Mouse (Mus musculus) embryonic facial prominence, embryonic 11.5 days (tissue): ENCODE results near the gene Pak1. TPM values are rescaled to one million over a fixed set of nuclear protein-coding genes. Genes with fewer than 3 reads are reported as not detected.

Source experiments
- ATAC-seq: fragments of 200-750 bp; cut with Nextera tagmentation; replicated peaks from 2 replicates; pipeline ENCODE4 v1.8.0; 2017; ENCODE audit warnings: low read depth; ENCODE audit not compliant: insufficient number of reproducible peaks, low FRiP score, low TSS enrichment
- DNase-seq: peaks from one replicate; pipeline ENCODE4 v3.0.0-alpha.2; 2015; ENCODE audit warnings: low spot score
- H3K27ac ChIP-seq: fragments of 300-500 bp; sonication (generic); replicated peaks from 2 replicates; pipeline ENCODE4 v1.5.1; 2014; ENCODE audit warnings: mild to moderate bottlenecking, low read depth, low read length, control low read depth
- H3K27me3 ChIP-seq: fragments of 300-500 bp; sonication (generic); 2 replicates; pipeline ENCODE4 v1.6.1; 2014; ENCODE audit warnings: mild to moderate bottlenecking, low read length, moderate library complexity, mixed read lengths; ENCODE audit not compliant: control insufficient read depth, insufficient read depth
- H3K36me3 ChIP-seq: fragments of 300-500 bp; sonication (generic); replicated peaks from 2 replicates; pipeline ENCODE4 v1.6.1; 2014; ENCODE audit warnings: low read depth, mild to moderate bottlenecking, low read length, moderate library complexity, mixed read lengths; ENCODE audit not compliant: control insufficient read depth, insufficient read depth
- H3K4me1 ChIP-seq: fragments of 300-500 bp; sonication (generic); 2 replicates; pipeline ENCODE4 v1.6.1; 2014; ENCODE audit warnings: low read length, mixed read lengths; ENCODE audit not compliant: control insufficient read depth, insufficient read depth
- H3K4me2 ChIP-seq: fragments of 300-500 bp; sonication (generic); 2 replicates; pipeline ENCODE4 v1.6.1; 2014; ENCODE audit warnings: low read depth, mild to moderate bottlenecking, control low read depth, low read length, moderate library complexity
- H3K4me3 ChIP-seq: fragments of 300-500 bp; sonication (generic); 2 replicates; pipeline ENCODE4 v1.5.1; 2014; ENCODE audit warnings: low read depth, low read length, control low read depth
- H3K9ac ChIP-seq: fragments of 300-500 bp; sonication (generic); replicated peaks from 2 replicates; pipeline ENCODE4 v1.6.1; 2014; ENCODE audit warnings: mild to moderate bottlenecking, control low read depth, low read length
- H3K9me3 ChIP-seq: fragments of 300-500 bp; sonication (generic); replicated peaks from 2 replicates; pipeline ENCODE4 v1.6.1; 2016; ENCODE audit warnings: mild to moderate bottlenecking, low read length, inconsistent platforms, mixed read lengths; ENCODE audit not compliant: control insufficient read depth
- WGBS: fragments of 180-500 bp; shearing (Covaris S2); extraction: QIAGEN DNeasy Blood & Tissue Kit; methylation state at CpG from one replicate; pipeline ENCODE4 v1.1.7; 2014; 5-methylcytosine and 5-hydroxymethylcytosine counted together
- polyA plus RNA-seq: library from polyadenylated mRNA; unstranded; fragments of >200 nt; fragmentation: Nextera tagmentation; extraction: Ambion mirVana; gene quantifications from 2 replicates; pipeline ENCODE4 v1.2.1, GENCODE M21; 2014

The Pak1 gene
- polyA plus RNA-seq, 1 experiment from 2014 or later: 51.4 TPM

GRCm38 (mm10) chr7:97821875-97822274, 33.5 kb downstream of the Pak1 start:
- Histone ChIP-seq H3K4me1 (no peaks in the 10 kb centered on the region), H3K27ac (no peak overlapping the region), H3K27me3 (no peaks in the 10 kb centered on the region), H3K4me3 (no peak overlapping the region), H3K9ac (no peak overlapping the region), H3K9me3 (no peaks in the 10 kb centered on the region), H3K36me3 (no peaks in the 10 kb centered on the region), H3K4me2 (no peak overlapping the region)
- no peak for DNase-seq
- 100% methylated on average over 2 of the region's 2 CpGs for WGBS
- ATAC-seq: no peak

- WGBS: 83% methylated on average over 2 of the region's 2 CpGs
- no peak for DNase-seq
- Histone ChIP-seq H3K4me3 (no peak overlapping the region), H3K27ac (no peak overlapping the region), H3K36me3 (no peaks in the 10 kb centered on the region), H3K4me1 (no peaks in the 10 kb centered on the region), H3K9me3 (no peaks in the 10 kb centered on the region), H3K4me2 (no peak overlapping the region), H3K9ac (no peak overlapping the region), H3K27me3 (no peaks in the 10 kb centered on the region)
- no peak for ATAC-seq
These were observed 40.8 kb downstream of the Pak1 start for GRCm38 (mm10) chr7:97829091-97829490.

DNA sequence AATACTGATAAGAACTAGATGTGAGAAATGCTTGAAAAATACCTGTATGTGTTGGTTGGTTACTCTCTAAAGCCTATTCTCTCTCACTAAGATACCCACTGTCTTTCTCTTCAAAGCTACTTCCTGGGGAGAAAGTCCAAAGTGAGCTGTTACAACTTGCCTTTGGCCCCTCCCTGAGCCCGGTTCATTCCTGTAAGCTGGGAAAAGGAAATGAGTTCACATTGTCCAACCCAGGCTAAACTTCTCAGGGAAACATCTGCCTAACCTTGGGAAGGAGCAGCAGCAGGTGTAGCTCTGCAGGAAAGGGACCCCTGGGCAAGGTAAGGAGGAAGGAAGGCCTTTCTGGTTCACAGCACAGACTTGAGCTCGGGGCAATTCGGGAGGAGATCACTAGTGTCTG, 42.4 kb downstream of the Pak1 start:
- H3K9me3 ChIP-seq: no peaks in the 10 kb centered on the region
- H3K36me3 ChIP-seq: no peaks in the 10 kb centered on the region
- DNase-seq (no peak), ATAC-seq (no peak)
- no peak overlapping the region for H3K4me3 ChIP-seq
- H3K27ac ChIP-seq: no peak overlapping the region
- H3K4me2 ChIP-seq: no peak overlapping the region
- WGBS: 72% methylated on average over 3 of the region's 3 CpGs
- no peaks in the 10 kb centered on the region for H3K4me1 ChIP-seq
- H3K27me3 ChIP-seq: no peaks in the 10 kb centered on the region
- no peak overlapping the region for H3K9ac ChIP-seq

- ATAC-seq (no peak), DNase-seq (no peak)
- Histone ChIP-seq H3K4me3 (no peak overlapping the region), H3K4me1 (no peaks in the 10 kb centered on the region), H3K36me3 (no peaks in the 10 kb centered on the region), H3K27me3 (no peaks in the 10 kb centered on the region), H3K9ac (no peak overlapping the region), H3K4me2 (no peak overlapping the region), H3K27ac (no peak overlapping the region), H3K9me3 (no peaks in the 10 kb centered on the region)
- WGBS: 77% methylated on average over 2 of the region's 2 CpGs
These were observed 44.6 kb downstream of the Pak1 start for GRCm38 (mm10) chr7:97832987-97833386.

DNA sequence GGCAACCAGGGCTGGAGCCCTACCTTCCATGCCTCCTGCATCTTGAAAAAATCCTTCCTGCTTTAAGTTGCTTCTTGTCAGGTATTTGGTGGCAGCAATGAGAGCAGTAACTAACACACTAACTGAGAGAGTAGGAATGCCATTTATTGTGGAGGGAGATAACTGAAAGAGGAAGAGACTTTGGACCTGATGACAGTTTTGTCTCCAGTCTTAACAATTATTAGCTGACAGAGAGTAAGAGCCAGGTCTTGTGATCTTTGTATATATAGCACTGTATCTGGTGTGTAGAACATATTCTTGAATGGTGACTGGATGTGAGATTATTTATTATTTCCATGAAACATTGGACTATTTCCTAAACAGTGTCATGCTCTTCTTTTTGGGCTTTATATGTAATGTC, 50.2 kb downstream of the Pak1 start:
- Histone ChIP-seq H3K4me3 (no peak overlapping the region), H3K27ac (no peak overlapping the region), H3K4me2 (no peak overlapping the region), H3K9ac (no peak overlapping the region), H3K4me1 (no peaks in the 10 kb centered on the region), H3K27me3 (no peaks in the 10 kb centered on the region), H3K9me3 (no peaks in the 10 kb centered on the region), H3K36me3 (no peaks in the 10 kb centered on the region)
- ATAC-seq: no peak
- DNase-seq: no peak

- Histone ChIP-seq H3K27me3 (no peaks in the 10 kb centered on the region), H3K4me1 (no peaks in the 10 kb centered on the region), H3K4me3 (no peak overlapping the region), H3K9ac (no peak overlapping the region), H3K27ac (no peak overlapping the region), H3K36me3 (no peaks in the 10 kb centered on the region), H3K9me3 (no peaks in the 10 kb centered on the region), H3K4me2 (no peak overlapping the region)
- ATAC-seq (no peak), DNase-seq (no peak)
- WGBS: 85% methylated on average over 5 of the region's 5 CpGs
These were observed 53.0 kb downstream of the Pak1 start for GRCm38 (mm10) chr7:97841311-97841710.

- H3K4me3 ChIP-seq: no peak overlapping the region
- WGBS: 65% methylated on average over 2 of the region's 2 CpGs
- no peak for DNase-seq
- ATAC-seq: no peak
- no peaks in the 10 kb centered on the region for H3K27me3 ChIP-seq
- peak overlapping the region; percentile 55; the same call in 1 of the 2 replicates for H3K4me2 ChIP-seq
- H3K9ac ChIP-seq: no peak overlapping the region
- no peak overlapping the region for H3K27ac ChIP-seq
- no peaks in the 10 kb centered on the region for H3K4me1 ChIP-seq
- H3K36me3 ChIP-seq: no peaks in the 10 kb centered on the region
- H3K9me3 ChIP-seq: no peaks in the 10 kb centered on the region
These were observed 54.0 kb downstream of the Pak1 start for GRCm38 (mm10) chr7:97842332-97842731.

DNA sequence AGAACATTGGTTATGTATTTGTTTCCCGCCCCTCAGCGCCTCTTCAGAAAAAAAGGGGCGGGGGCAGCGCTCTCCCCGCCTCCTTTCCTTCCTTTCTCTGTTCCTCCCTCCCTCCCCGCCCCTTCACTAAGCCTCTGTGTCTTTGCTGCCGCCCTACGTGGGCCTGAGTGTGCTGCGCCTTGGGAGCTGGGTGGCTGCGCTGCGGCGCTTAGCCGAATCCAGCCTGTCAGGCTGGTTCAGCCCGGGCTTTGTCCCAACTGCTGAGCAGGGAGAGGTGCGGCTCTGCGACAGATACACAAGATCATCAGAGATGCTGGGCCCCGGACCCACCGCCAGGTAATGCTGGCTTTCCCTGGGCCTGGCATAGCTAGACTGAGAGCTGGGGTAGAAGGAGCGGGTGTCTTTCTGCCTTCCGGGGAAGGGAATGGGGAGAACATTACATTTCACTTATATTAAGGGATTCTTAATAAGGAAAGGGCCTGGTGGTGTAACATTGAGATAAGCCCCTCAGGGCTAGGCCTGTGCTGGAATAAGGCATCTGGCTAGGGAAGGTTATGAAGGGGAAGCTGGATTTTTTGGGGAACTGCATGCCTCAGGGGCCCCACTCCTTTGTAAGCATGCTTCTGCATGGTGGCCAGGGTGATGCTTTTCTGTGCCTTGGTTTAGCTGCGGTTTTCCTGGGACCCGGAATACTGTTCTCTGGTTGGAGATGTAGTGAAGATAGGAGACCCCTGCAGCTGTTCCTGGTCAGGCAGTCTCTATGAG, 54.6 kb downstream of the Pak1 start:
- Histone ChIP-seq H3K36me3 (no peaks in the 10 kb centered on the region), H3K4me2 (peak overlapping the region; percentile 55), H3K4me3 (peak overlapping the region; percentile 37), H3K27ac (no peak overlapping the region), H3K27me3 (no peaks in the 10 kb centered on the region), H3K9ac (peak overlapping the region; percentile 59), H3K9me3 (no peaks in the 10 kb centered on the region), H3K4me1 (no peaks in the 10 kb centered on the region)
- WGBS: 6% methylated on average over 21 of the region's 22 CpGs
- ATAC-seq (peak; percentile 98), DNase-seq (peak; percentile 86)
